Mouse (Mus musculus): ENCODE measurements around the gene C530025M09Rik.

DNA sequence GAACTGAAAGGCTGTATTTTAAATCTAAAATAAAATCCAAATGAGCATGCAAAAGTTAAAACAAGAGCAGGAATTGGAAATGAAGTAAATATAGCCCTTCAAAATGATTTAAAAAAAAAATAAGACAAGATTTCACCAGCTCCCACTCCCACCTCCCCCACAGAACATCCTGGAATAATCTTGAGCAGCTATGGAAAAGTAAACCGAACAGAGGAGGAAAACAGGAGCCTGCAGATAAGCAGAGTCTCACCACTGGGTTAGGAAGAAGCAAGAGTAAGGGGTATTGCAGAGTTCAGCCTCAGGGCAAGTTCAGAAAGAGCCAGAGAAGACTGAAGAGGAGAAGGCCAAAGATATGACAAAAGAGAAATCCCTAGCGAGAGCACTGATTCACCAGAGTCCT is 46.9 kb upstream of the C530025M09Rik start:
- TF ChIP-seq CTCF (IDR thresholded peaks at IDR 0.05; ENCODE audit: control insufficient read depth, insufficient read depth, insufficient replicate concordance, low read depth, low read length) (no peak), POLR2A (IDR thresholded peaks at IDR 0.05; ENCODE audit: control insufficient read depth, low read depth, low read length) (no peak)

All from testis, adult 2 months (tissue).